Mouse (Mus musculus): ENCODE measurements around the gene Erc1. TPM values are rescaled to one million over a fixed set of nuclear protein-coding genes. Genes with fewer than 3 reads are reported as not detected.
"Not testable (repeated sequence)": the region's sequence is repeated elsewhere in the genome, so short reads cannot be mapped to it uniquely, and the experiment has no call there.

The Erc1 gene
- polyA plus RNA-seq, 1 experiment = 8.4 TPM

- TF ChIP-seq TCF3 (IDR thresholded peaks at IDR 0.05; ENCODE audit: insufficient read length, low read depth) = no peak
- no peak for TF ChIP-seq REST (IDR thresholded peaks at IDR 0.05; ENCODE audit: insufficient read depth, insufficient read length)
- H3K27me3 ChIP-seq (ENCODE audit: control insufficient read depth, insufficient read depth, insufficient read length) = no peaks in the 10 kb centered on the region
Observed at GRCm38 (mm10) chr6:119815426-119815825, 32.5 kb downstream of the Erc1 start.

GRCm38 (mm10) chr6:119813055-119813454 is 34.9 kb downstream of the Erc1 start:
- not testable (repeated sequence) for H3ac ChIP-seq (ENCODE audit: control insufficient read depth, insufficient read length); H3K79me2 ChIP-seq (ENCODE audit: control insufficient read depth, insufficient read depth); H3K4me2 ChIP-seq (ENCODE audit: low read depth); H3K4me3 ChIP-seq; H3K27me3 ChIP-seq (ENCODE audit: control insufficient read depth, insufficient read depth, insufficient read length); H3K36me3 ChIP-seq (ENCODE audit: control insufficient read depth, insufficient read depth)

More at GRCm38 (mm10) chr6:119815426-119815825, 32.5 kb downstream of the Erc1 start:
- H3ac ChIP-seq (ENCODE audit: control insufficient read depth, insufficient read length) = no peak overlapping the region
- H3K4me2 ChIP-seq (ENCODE audit: low read depth) = no peak overlapping the region
- no peaks in the 10 kb centered on the region for H3K36me3 ChIP-seq (ENCODE audit: control insufficient read depth, insufficient read depth)
- no peak overlapping the region for H3K4me3 ChIP-seq
- peaks cover 10% of the 10 kb centered on the region for H3K79me2 ChIP-seq (ENCODE audit: control insufficient read depth, insufficient read depth)

DNA sequence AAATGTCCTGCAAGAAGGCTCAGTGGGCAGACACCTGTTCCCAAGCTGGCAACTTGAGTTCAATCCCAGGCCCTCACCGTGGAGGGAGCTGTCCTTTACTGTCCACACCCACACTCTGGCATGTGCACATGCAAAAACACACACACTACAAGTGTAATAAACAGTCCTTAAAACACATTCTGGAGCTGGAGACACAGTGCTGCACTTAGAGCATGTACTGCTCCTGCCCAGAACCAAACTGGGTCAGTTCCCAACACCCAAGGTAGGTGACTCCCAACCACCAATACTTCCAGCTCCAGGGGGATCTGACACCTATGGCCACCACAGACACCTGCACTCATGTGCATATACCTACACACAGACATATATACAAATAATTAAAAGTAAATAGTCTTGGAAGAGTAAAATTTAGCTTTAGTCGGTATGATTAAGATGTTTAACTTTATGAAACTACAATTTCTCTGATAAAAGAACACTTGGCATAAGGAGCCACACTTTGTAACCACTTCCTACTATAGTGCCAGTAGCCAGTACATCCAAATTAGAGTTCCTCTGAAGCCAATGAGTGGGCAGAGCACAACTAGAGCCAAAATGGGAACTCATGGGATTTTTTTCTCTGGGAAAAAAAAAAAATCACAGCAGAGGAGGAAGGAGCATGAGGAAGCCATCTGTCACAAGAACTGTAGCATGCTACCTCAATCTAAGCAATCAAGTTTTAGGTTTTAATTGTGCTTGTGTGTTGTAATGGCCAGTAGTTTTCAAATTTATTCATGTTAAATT is 39.1 kb downstream of the Erc1 start:
- Histone ChIP-seq H3K4me2 (ENCODE audit: low read depth) (no peak overlapping the region), H3ac (ENCODE audit: control insufficient read depth, insufficient read length) (no peak overlapping the region), H3K27me3 (ENCODE audit: control insufficient read depth, insufficient read depth, insufficient read length) (no peaks in the 10 kb centered on the region), H3K79me2 (ENCODE audit: control insufficient read depth, insufficient read depth) (no peaks in the 10 kb centered on the region), H3K4me3 (no peak overlapping the region), H3K36me3 (ENCODE audit: control insufficient read depth, insufficient read depth) (no peaks in the 10 kb centered on the region)
- no peak for TF ChIP-seq POLR2AphosphoS2 (IDR thresholded peaks at IDR 0.05; ENCODE audit: insufficient read length, low read depth)
- no peak for TF ChIP-seq CEBPB (IDR thresholded peaks at IDR 0.05; ENCODE audit: insufficient read depth, poor library complexity, severe bottlenecking)
- no peak for TF ChIP-seq MYOG (IDR thresholded peaks at IDR 0.05; ENCODE audit: control insufficient read depth in 1 of 3, insufficient read depth in 1 of 3, insufficient read length in 2 of 3, low read depth in 2 of 3)
- TF ChIP-seq SRF (IDR thresholded peaks at IDR 0.05; ENCODE audit: control insufficient read depth, insufficient read length, low read depth) = no peak
- TF ChIP-seq TCF12 (IDR thresholded peaks at IDR 0.05; ENCODE audit: insufficient read depth, poor library complexity, severe bottlenecking) = no peak
- no peak for TF ChIP-seq POLR2A (IDR thresholded peaks at IDR 0.05; ENCODE audit: insufficient read length, low read depth)
- TF ChIP-seq USF1 (IDR thresholded peaks at IDR 0.05; ENCODE audit: low read depth) = no peak
- no peak for TF ChIP-seq MYOD1 (IDR thresholded peaks at IDR 0.05; ENCODE audit: control insufficient read depth in 1 of 3, insufficient read length in 2 of 3, low read depth in 2 of 3)
- TF ChIP-seq E2F4 (IDR thresholded peaks at IDR 0.05; ENCODE audit: insufficient read depth) = no peak
- no peak for TF ChIP-seq MAX (IDR thresholded peaks at IDR 0.05; ENCODE audit: low read depth)
- TF ChIP-seq TCF3 (IDR thresholded peaks at IDR 0.05; ENCODE audit: insufficient read length, low read depth) = no peak
- no peak for TF ChIP-seq REST (IDR thresholded peaks at IDR 0.05; ENCODE audit: insufficient read depth, insufficient read length)

DNA sequence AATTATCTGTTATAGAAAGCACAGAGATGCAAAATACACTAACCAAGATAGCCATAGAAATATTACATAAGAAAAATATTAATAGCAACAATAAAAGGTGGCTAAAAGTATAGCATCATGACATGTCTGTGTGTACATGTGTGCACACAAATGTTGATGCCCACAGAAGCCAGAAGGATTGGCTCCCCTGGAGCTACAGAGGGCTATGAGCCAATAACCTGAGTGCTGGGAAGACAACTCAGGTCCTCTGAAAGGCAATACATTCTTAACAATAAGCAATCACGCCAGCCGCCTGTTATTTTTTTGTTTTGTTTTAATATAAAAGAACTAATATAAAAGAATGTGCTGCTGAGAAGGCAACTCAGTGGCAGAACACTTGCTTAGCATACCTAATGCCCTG is 44.7 kb downstream of the Erc1 start:
- no peaks in the 10 kb centered on the region for H3K27me3 ChIP-seq (ENCODE audit: control insufficient read depth, insufficient read depth, insufficient read length)
- no peaks in the 10 kb centered on the region for H3K36me3 ChIP-seq (ENCODE audit: control insufficient read depth, insufficient read depth)
- no peak overlapping the region for H3ac ChIP-seq (ENCODE audit: control insufficient read depth, insufficient read length)
- TF ChIP-seq MAX (IDR thresholded peaks at IDR 0.05; ENCODE audit: low read depth) (no peak), POLR2A (IDR thresholded peaks at IDR 0.05; ENCODE audit: insufficient read length, low read depth) (no peak), CEBPB (IDR thresholded peaks at IDR 0.05; ENCODE audit: insufficient read depth, poor library complexity, severe bottlenecking) (no peak), TCF12 (IDR thresholded peaks at IDR 0.05; ENCODE audit: insufficient read depth, poor library complexity, severe bottlenecking) (no peak), MYOG (IDR thresholded peaks at IDR 0.05; ENCODE audit: control insufficient read depth in 1 of 3, insufficient read depth in 1 of 3, insufficient read length in 2 of 3, low read depth in 2 of 3) (no peak), SRF (IDR thresholded peaks at IDR 0.05; ENCODE audit: control insufficient read depth, insufficient read length, low read depth) (no peak), MYOD1 (IDR thresholded peaks at IDR 0.05; ENCODE audit: control insufficient read depth in 1 of 3, insufficient read length in 2 of 3, low read depth in 2 of 3) (no peak), TCF3 (IDR thresholded peaks at IDR 0.05; ENCODE audit: insufficient read length, low read depth) (no peak), E2F4 (IDR thresholded peaks at IDR 0.05; ENCODE audit: insufficient read depth) (no peak), REST (IDR thresholded peaks at IDR 0.05; ENCODE audit: insufficient read depth, insufficient read length) (no peak), USF1 (IDR thresholded peaks at IDR 0.05; ENCODE audit: low read depth) (no peak), POLR2AphosphoS2 (IDR thresholded peaks at IDR 0.05; ENCODE audit: insufficient read length, low read depth) (no peak)
- H3K79me2 ChIP-seq (ENCODE audit: control insufficient read depth, insufficient read depth) = no peaks in the 10 kb centered on the region
- H3K4me3 ChIP-seq = no peak overlapping the region
- no peak overlapping the region for H3K4me2 ChIP-seq (ENCODE audit: low read depth)

GRCm38 (mm10) chr6:119796911-119797486 is 51.0 kb downstream of the Erc1 start:
- no peak overlapping the region for H3K4me3 ChIP-seq
- H3K27me3 ChIP-seq (ENCODE audit: control insufficient read depth, insufficient read depth, insufficient read length) = no peaks in the 10 kb centered on the region
- H3ac ChIP-seq (ENCODE audit: control insufficient read depth, insufficient read length) = no peak overlapping the region
- H3K4me2 ChIP-seq (ENCODE audit: low read depth) = no peak overlapping the region
- H3K79me2 ChIP-seq (ENCODE audit: control insufficient read depth, insufficient read depth) = no peaks in the 10 kb centered on the region
- no peak for TF ChIP-seq REST (IDR thresholded peaks at IDR 0.05; ENCODE audit: insufficient read depth, insufficient read length)
- TF ChIP-seq USF1 (IDR thresholded peaks at IDR 0.05; ENCODE audit: low read depth) = no peak
- no peak for TF ChIP-seq MYOD1 (IDR thresholded peaks at IDR 0.05; ENCODE audit: control insufficient read depth in 1 of 3, insufficient read length in 2 of 3, low read depth in 2 of 3)
- no peak for TF ChIP-seq TCF12 (IDR thresholded peaks at IDR 0.05; ENCODE audit: insufficient read depth, poor library complexity, severe bottlenecking)
- no peak for TF ChIP-seq E2F4 (IDR thresholded peaks at IDR 0.05; ENCODE audit: insufficient read depth)
- TF ChIP-seq MAX (IDR thresholded peaks at IDR 0.05; ENCODE audit: low read depth) = no peak
- H3K36me3 ChIP-seq (ENCODE audit: control insufficient read depth, insufficient read depth) = no peaks in the 10 kb centered on the region
